Mouse (Mus musculus) embryonic facial prominence, embryonic 14.5 days (tissue): Measurements from ENCODE around the gene Clmp. TPM values are rescaled to one million over a fixed set of nuclear protein-coding genes. Genes with fewer than 3 reads are reported as not detected.

Experiments
- ATAC-seq: fragments of 200-750 bp; cut with Nextera tagmentation; 2 replicates; pipeline ENCODE4 v1.8.0; 2017; ENCODE audit warnings: low read depth, moderate number of reproducible peaks, moderate TSS enrichment
- DNase-seq: peaks from one replicate; pipeline ENCODE4 v3.0.0-alpha.2; 2015; ENCODE audit warnings: low spot score
- H3K27ac ChIP-seq: fragments of 300-500 bp; sonication (generic); replicated peaks from 2 replicates; pipeline ENCODE4 v1.5.1; 2014; ENCODE audit warnings: low read depth, mild to moderate bottlenecking, low read length, moderate library complexity
- H3K27me3 ChIP-seq: fragments of 300-500 bp; sonication (generic); replicated peaks from 2 replicates; pipeline ENCODE4 v1.6.1; 2014; ENCODE audit warnings: low read length; ENCODE audit not compliant: control insufficient read depth, insufficient read depth
- H3K36me3 ChIP-seq: fragments of 300-500 bp; sonication (generic); 2 replicates; pipeline ENCODE4 v1.6.1; 2014; ENCODE audit warnings: low read length, mixed read lengths; ENCODE audit not compliant: control insufficient read depth, insufficient read depth
- H3K4me1 ChIP-seq: fragments of 300-500 bp; sonication (generic); 2 replicates; pipeline ENCODE4 v1.6.1; 2014; ENCODE audit warnings: antibody characterized with exemption, low read length; ENCODE audit not compliant: control insufficient read depth, insufficient read depth
- H3K4me2 ChIP-seq: fragments of 300-500 bp; sonication (generic); 2 replicates; pipeline ENCODE4 v1.6.1; 2014; ENCODE audit warnings: low read depth, mild to moderate bottlenecking, low read length, moderate library complexity, mixed read lengths
- H3K4me3 ChIP-seq: fragments of 300-500 bp; sonication (generic); 2 replicates; pipeline ENCODE4 v1.5.1; 2014; ENCODE audit warnings: low read depth, mild to moderate bottlenecking, low read length
- H3K9ac ChIP-seq: fragments of 300-500 bp; sonication (generic); 2 replicates; pipeline ENCODE4 v1.6.1; 2014; ENCODE audit warnings: low read depth, mild to moderate bottlenecking, low read length, moderate library complexity, mixed read lengths
- H3K9me3 ChIP-seq: fragments of 300-500 bp; sonication (generic); 2 replicates; pipeline ENCODE4 v1.6.1; 2016; ENCODE audit warnings: low read length; ENCODE audit not compliant: control insufficient read depth
- WGBS: fragments of 180-500 bp; shearing (Covaris S2); extraction: QIAGEN DNeasy Blood & Tissue Kit; methylation state at CpG from one replicate; pipeline ENCODE4 v1.1.7; 2014; 5-methylcytosine and 5-hydroxymethylcytosine counted together
- polyA plus RNA-seq: library from polyadenylated mRNA; unstranded; fragments of >200 nt; fragmentation: Nextera tagmentation; extraction: Ambion mirVana; gene quantifications from 2 replicates; pipeline ENCODE4 v1.2.1, GENCODE M21; 2014

The Clmp gene
- polyA plus RNA-seq: 51.2 and 58.4 TPM in 2 replicates

- 0% methylated on average over 30 of the region's 53 CpGs for WGBS
- H3K4me3 ChIP-seq: peak within 1 kb of the TSS; percentile 84
- no peaks in the 10 kb centered on the region for H3K36me3 ChIP-seq
- H3K27me3 ChIP-seq: no peaks in the 10 kb centered on the region
- H3K4me2 ChIP-seq: peak within 1 kb of the TSS; percentile 90
- peak within 1 kb of the TSS; percentile 93 for H3K9ac ChIP-seq
- H3K27ac ChIP-seq: peak within 1 kb of the TSS; percentile 99
- no peaks in the 10 kb centered on the region for H3K9me3 ChIP-seq
- H3K4me1 ChIP-seq: peaks cover 15% of the 10 kb centered on the region
- ATAC-seq (peak; percentile 76), DNase-seq (peak; percentile 89)
These were observed at the start of gene Clmp for GRCm38 (mm10) chr9:40685801-40686420. Gene Clmp, plus strand, starts transcription at chr9:40685962.

DNA sequence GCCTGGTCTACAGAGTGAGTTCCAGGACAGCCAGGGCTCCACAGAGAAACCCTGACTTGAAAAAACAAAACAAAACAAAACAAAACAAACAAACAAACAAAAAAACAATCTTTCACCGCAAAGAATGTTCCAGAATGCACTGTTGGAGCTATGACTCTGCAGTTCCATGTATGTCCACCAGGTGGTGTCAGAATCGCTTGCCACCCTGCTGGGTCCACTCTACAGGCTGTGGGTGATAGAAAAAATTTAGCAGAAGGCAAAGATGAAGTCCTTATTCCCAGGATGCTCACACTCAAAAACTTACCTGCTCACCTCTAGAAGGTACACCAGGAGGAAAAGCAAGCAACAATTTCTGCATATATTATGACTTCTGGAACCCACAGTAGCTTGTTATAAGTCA is 49.7 kb upstream of the Clmp start:
- H3K27ac ChIP-seq: no peak overlapping the region
- no peak overlapping the region for H3K4me2 ChIP-seq
- no peaks in the 10 kb centered on the region for H3K36me3 ChIP-seq
- peak; percentile 38; the same call in 1 of the 2 replicates for ATAC-seq
- peaks cover 19% of the 10 kb centered on the region; the same call in 1 of the 2 replicates for H3K4me1 ChIP-seq
- no peaks in the 10 kb centered on the region for H3K27me3 ChIP-seq
- DNase-seq: peak; percentile 54
- 11% methylated on average over 2 of the region's 2 CpGs for WGBS
- no peak overlapping the region for H3K9ac ChIP-seq
- no peak overlapping the region for H3K4me3 ChIP-seq
- no peaks in the 10 kb centered on the region for H3K9me3 ChIP-seq

- H3K4me3 ChIP-seq: peak overlapping the region; percentile 31
- no peaks in the 10 kb centered on the region for H3K36me3 ChIP-seq
- peak; percentile 9; the same call in 1 of the 2 replicates for ATAC-seq
- 0 out of 2 replicates have a peak, but pooled peaks cover 14% of the 10 kb centered on the region for H3K4me1 ChIP-seq
- peak overlapping the region; percentile 59 for H3K4me2 ChIP-seq
- WGBS: 25% methylated on average over 8 of the region's 8 CpGs
- no peak overlapping the region for H3K27ac ChIP-seq
- peaks cover 2% of the 10 kb centered on the region for H3K27me3 ChIP-seq
- H3K9me3 ChIP-seq: no peaks in the 10 kb centered on the region
- no peak for DNase-seq
- H3K9ac ChIP-seq: peak overlapping the region; percentile 55
These were observed 47.9 kb upstream of the Clmp start for GRCm38 (mm10) chr9:40637705-40638393.

- peak overlapping the region; percentile 31 for H3K4me3 ChIP-seq
- peak overlapping the region; percentile 59 for H3K4me2 ChIP-seq
- ATAC-seq: peak; percentile 71; the same call in 1 of the 2 replicates
- H3K36me3 ChIP-seq: no peaks in the 10 kb centered on the region
- 0 out of 2 replicates have a peak, but pooled peaks cover 14% of the 10 kb centered on the region for H3K4me1 ChIP-seq
- H3K9me3 ChIP-seq: no peaks in the 10 kb centered on the region
- WGBS: 6% methylated on average over 12 of the region's 14 CpGs
- H3K27ac ChIP-seq: no peak overlapping the region
- peak overlapping the region; percentile 55 for H3K9ac ChIP-seq
- peaks cover 3% of the 10 kb centered on the region for H3K27me3 ChIP-seq
- DNase-seq: peak; percentile 67
These were observed 47.2 kb upstream of the Clmp start for GRCm38 (mm10) chr9:40638394-40639049.

DNA sequence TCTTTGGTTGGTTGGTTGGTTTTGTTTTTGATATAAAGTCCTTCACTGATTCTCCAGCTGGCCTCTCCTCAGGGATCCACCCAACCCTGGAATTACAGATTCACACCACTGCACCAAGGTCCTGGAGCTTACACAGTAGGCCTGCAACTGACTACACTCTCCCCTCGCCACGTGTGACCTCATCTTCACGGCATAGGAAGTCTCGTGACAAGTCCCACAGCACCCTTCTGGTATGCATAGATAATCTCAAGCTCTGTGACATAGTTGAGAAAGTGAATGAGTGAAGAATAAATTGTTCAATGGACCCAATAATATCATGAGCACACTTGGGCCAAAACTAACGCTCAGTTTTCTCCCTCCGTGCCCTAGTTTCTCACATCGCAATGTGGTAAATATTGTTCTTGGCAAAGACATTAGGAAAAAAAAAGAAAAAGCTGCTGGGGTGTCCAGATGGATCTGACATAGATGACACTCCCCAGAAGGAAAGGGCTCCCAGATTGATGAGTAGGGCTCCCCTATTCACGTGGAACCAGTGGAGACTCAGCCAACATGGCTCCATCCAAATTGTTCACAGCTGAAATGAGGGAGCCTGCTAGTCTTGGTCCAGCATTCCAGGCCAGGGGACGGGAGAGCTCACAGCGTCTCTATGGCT is 46.1 kb upstream of the Clmp start:
- Histone ChIP-seq H3K27me3 (peaks cover 3% of the 10 kb centered on the region), H3K4me2 (no peak overlapping the region), H3K4me3 (no peak overlapping the region), H3K9me3 (no peaks in the 10 kb centered on the region), H3K4me1 (0 out of 2 replicates have a peak, but pooled peaks cover 14% of the 10 kb centered on the region), H3K36me3 (no peaks in the 10 kb centered on the region), H3K9ac (no peak overlapping the region), H3K27ac (no peak overlapping the region)
- DNase-seq (no peak), ATAC-seq (no peak)
- WGBS: 68% methylated on average over 10 of the region's 10 CpGs

DNA sequence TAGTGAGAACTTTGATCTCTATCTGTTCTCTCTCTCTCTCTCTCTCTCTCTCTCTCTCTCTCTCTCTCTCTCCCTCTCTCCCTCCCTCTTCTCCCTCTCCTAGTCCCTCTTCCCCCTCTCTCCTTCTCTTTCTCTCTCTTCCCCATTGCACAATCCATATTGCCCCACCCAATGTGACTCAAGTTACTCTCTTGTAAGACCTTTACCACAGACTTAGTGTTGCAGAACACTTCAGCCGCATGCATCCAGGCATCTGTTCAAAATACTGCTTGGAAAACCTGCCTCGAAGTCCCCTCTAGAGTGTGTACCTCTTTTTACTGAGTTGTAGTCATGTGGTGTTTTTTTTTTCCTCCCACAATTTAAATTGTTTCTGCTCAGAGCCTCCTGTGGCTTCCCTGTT is 44.4 kb upstream of the Clmp start:
- H3K27me3 ChIP-seq: peaks cover 3% of the 10 kb centered on the region
- no peak overlapping the region for H3K27ac ChIP-seq
- H3K9ac ChIP-seq: no peak overlapping the region
- no peaks in the 10 kb centered on the region for H3K9me3 ChIP-seq
- DNase-seq: peak; percentile 19
- no peak overlapping the region for H3K4me3 ChIP-seq
- no peak for ATAC-seq
- H3K4me2 ChIP-seq: no peak overlapping the region
- 0 out of 2 replicates have a peak, but pooled peaks cover 14% of the 10 kb centered on the region for H3K4me1 ChIP-seq
- 48% methylated on average over 2 of the region's 2 CpGs for WGBS
- H3K36me3 ChIP-seq: no peaks in the 10 kb centered on the region

DNA sequence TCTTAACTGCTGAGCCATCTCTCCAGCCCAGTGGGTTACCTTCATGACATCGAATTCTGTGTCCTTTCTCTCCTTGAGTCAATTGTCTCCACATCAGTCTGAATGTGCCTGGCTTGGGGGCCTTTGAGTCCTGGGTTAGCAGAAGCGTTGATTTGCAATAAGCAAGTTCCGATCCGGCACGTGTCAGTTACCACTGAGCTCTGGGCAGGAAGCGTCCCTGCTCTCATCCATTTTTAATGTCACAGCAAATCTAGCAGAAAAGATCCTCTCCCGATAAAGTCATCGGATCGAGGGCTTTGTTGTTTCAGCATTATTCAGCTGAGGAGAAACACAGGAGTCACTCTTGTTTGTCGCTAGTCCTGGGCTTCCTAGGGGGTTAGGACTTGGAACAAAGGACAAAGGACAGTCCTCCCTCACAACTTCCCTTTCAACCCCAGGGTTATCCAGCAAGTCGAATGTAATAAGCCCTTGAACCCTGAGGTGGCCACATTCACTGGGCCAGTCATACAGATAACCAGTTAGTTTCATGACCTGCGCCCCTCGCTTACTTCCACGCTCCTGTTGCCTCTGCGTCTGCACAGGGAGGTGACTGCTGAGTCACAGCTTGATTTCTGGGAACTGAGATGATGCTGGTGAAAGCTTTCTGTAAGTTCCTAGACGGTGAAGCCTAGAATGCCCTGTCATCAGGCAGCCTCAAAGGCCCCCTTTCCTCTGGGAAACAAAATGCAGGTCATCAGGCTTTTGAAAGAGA is 43.1 kb upstream of the Clmp start:
- ATAC-seq (no peak), DNase-seq (no peak)
- Histone ChIP-seq H3K4me2 (no peak overlapping the region), H3K27me3 (peaks cover 3% of the 10 kb centered on the region), H3K9me3 (no peaks in the 10 kb centered on the region), H3K27ac (no peak overlapping the region), H3K4me1 (0 out of 2 replicates have a peak, but pooled peaks cover 10% of the 10 kb centered on the region), H3K9ac (no peak overlapping the region), H3K36me3 (no peaks in the 10 kb centered on the region), H3K4me3 (no peak overlapping the region)
- 25% methylated on average over 16 of the region's 16 CpGs for WGBS

DNA sequence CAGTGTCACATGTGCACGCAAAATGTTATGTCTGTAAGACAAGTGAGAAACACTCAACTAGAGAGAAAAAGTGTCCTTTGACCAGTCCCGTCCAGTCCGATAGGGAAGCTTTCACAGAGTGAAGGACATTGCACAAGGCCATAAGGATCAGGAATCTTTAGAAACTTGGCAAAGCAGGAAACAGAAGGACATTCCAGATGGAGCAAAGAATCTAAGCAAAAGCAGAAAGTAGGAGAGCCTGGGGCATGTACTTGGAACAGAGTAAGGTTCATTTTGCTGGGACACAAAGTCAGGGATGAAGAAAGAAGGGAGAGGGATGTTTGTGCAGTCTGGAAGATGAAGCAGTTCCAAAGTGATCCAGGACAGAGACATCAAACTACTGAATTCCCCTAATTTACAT is 36.3 kb upstream of the Clmp start:
- no peaks in the 10 kb centered on the region for H3K27me3 ChIP-seq
- H3K36me3 ChIP-seq: no peaks in the 10 kb centered on the region
- DNase-seq (no peak), ATAC-seq (no peak)
- H3K4me3 ChIP-seq: no peak overlapping the region
- H3K4me2 ChIP-seq: no peak overlapping the region
- no peaks in the 10 kb centered on the region for H3K4me1 ChIP-seq
- H3K9me3 ChIP-seq: no peaks in the 10 kb centered on the region
- no peak overlapping the region for H3K9ac ChIP-seq
- H3K27ac ChIP-seq: no peak overlapping the region
- 84% methylated on average over 3 of the region's 3 CpGs for WGBS
